Mouse (Mus musculus) MEL (cell line): ENCODE results near the gene Zfp1. TPM values are rescaled to one million over a fixed set of nuclear protein-coding genes. Genes with fewer than 3 reads are reported as not detected.

Experiments
- DNase-seq: peaks from one replicate; pipeline ENCODE4 v3.0.0; 2011; ENCODE audit warnings: low read depth, low spot score
- H3K27ac ChIP-seq: 2 replicates; pipeline ENCODE4 v1.5.1; 2012; ENCODE audit warnings: low read depth, mild to moderate bottlenecking, control low read depth, low read length, moderate library complexity; ENCODE audit not compliant: control insufficient read depth
- H3K27me3 ChIP-seq, 2 experiments: fragments of 150-350 bp in 1 of 2; sonication (generic) in 1 of 2; 2 replicates each; pipeline ENCODE4 v1.6.1; 2012; ENCODE audit warnings: low read length in 2 of 2, mild to moderate bottlenecking in 2 of 2, improper control_type of control experiment in 1 of 2, moderate library complexity in 1 of 2; ENCODE audit not compliant: insufficient read depth in 2 of 2, control insufficient read depth in 1 of 2
- H3K36me3 ChIP-seq, 2 experiments: 2 replicates each; pipeline ENCODE4 v1.6.1; 2012 to 2014; ENCODE audit warnings: low read length in 2 of 2, improper control_type of control experiment in 1 of 2, inconsistent platforms in 1 of 2, mild to moderate bottlenecking in 1 of 2; ENCODE audit not compliant: insufficient read depth in 2 of 2, control insufficient read depth in 1 of 2
- H3K4me1 ChIP-seq, 2 experiments: fragments of 150-350 bp in 1 of 2; sonication (generic) in 1 of 2; 2 replicates each; pipeline ENCODE4 v1.6.1; 2012; ENCODE audit warnings: low read length in 2 of 2, improper control_type of control experiment in 1 of 2, mild to moderate bottlenecking in 1 of 2; ENCODE audit not compliant: insufficient read depth in 2 of 2, control insufficient read depth in 1 of 2
- H3K4me3 ChIP-seq, 2 experiments: fragments of 150-350 bp in 1 of 2; sonication (generic) in 1 of 2; 2 replicates each; pipeline ENCODE4 v1.5.1; 2012; ENCODE audit warnings: low read depth in 2 of 2, low read length in 2 of 2, mild to moderate bottlenecking in 2 of 2, moderate library complexity in 2 of 2, control low read depth in 1 of 2, improper control_type of control experiment in 1 of 2; ENCODE audit not compliant: control insufficient read depth in 1 of 2, insufficient read depth in 1 of 2
- H3K79me2 ChIP-seq: 2 replicates; pipeline ENCODE4 v1.6.1; 2012; ENCODE audit warnings: mild to moderate bottlenecking, low read length, moderate library complexity; ENCODE audit not compliant: control insufficient read depth, poor library complexity, insufficient read depth
- H3K9ac ChIP-seq: 2 replicates; pipeline ENCODE4 v1.6.1; 2012; ENCODE audit warnings: low read depth, mild to moderate bottlenecking, control low read depth, low read length, moderate library complexity; ENCODE audit not compliant: control insufficient read depth, poor library complexity, severe bottlenecking
- H3K9me3 ChIP-seq: fragments of 150-350 bp; sonication (generic); replicated peaks from 2 replicates; pipeline ENCODE4 v1.6.1; 2012; ENCODE audit warnings: mild to moderate bottlenecking, low read length, improper control_type of control experiment, moderate library complexity; ENCODE audit not compliant: insufficient read depth
- BHLHE40 ChIP-seq: IDR thresholded peaks from 2 replicates; pipeline ENCODE4 v1.6.1; 2012; ENCODE audit warnings: low read depth, mild to moderate bottlenecking, inconsistent platforms, low read length, improper control_type of control experiment, borderline replicate concordance
- CHD1 ChIP-seq: IDR thresholded peaks from 2 replicates; pipeline ENCODE4 v1.6.1; 2012; ENCODE audit warnings: low read depth, mild to moderate bottlenecking, inconsistent platforms, low read length, improper control_type of control experiment
- CHD2 ChIP-seq: IDR thresholded peaks from 2 replicates; pipeline ENCODE4 v1.6.1; 2011; ENCODE audit warnings: low read length, improper control_type of control experiment
- CTCF ChIP-seq, 3 experiments: IDR thresholded peaks in 2 of 3; conservative IDR thresholded peaks in 1 of 3; 2 replicates each; pipeline ENCODE4 v1.5.1; 2011 to 2012; ENCODE audit warnings: low read length in 3 of 3, low read depth in 2 of 3, mild to moderate bottlenecking in 2 of 3, improper control_type of control experiment in 1 of 3, inconsistent platforms in 1 of 3, mixed read lengths in 1 of 3, moderate library complexity in 1 of 3; ENCODE audit not compliant: control insufficient read depth in 1 of 3, insufficient read depth in 1 of 3, poor library complexity in 1 of 3, severe bottlenecking in 1 of 3
- ELF1 ChIP-seq: IDR thresholded peaks from 2 replicates; pipeline ENCODE4 v1.6.1; 2014; ENCODE audit warnings: low read depth, mild to moderate bottlenecking, inconsistent platforms, low read length, improper control_type of control experiment, moderate library complexity
- GABPA ChIP-seq: IDR thresholded peaks from 2 replicates; pipeline ENCODE4 v1.6.1; 2012; ENCODE audit warnings: low read depth, mild to moderate bottlenecking, inconsistent platforms, low read length, improper control_type of control experiment, moderate library complexity
- GATA1 ChIP-seq: IDR thresholded peaks from 2 replicates; pipeline ENCODE4 v1.6.1; 2011; ENCODE audit warnings: low read depth, low read length, improper control_type of control experiment
- HCFC1 ChIP-seq: IDR thresholded peaks from 2 replicates; pipeline ENCODE4 v1.6.1; 2012; ENCODE audit warnings: low read depth, mild to moderate bottlenecking, inconsistent platforms, low read length, improper control_type of control experiment, moderate library complexity
- JUND ChIP-seq: IDR thresholded peaks from 2 replicates; pipeline ENCODE4 v1.6.1; 2011; ENCODE audit warnings: low read depth, mild to moderate bottlenecking, improper control_type of control experiment, low read length
- KAT2A ChIP-seq: conservative IDR thresholded peaks from 2 replicates; pipeline ENCODE4 v1.6.1; 2012; ENCODE audit warnings: low read depth, low read length, improper control_type of control experiment, inconsistent platforms
- MAFK ChIP-seq: IDR thresholded peaks from 2 replicates; pipeline ENCODE4 v1.6.1; 2011; ENCODE audit warnings: low read depth, mild to moderate bottlenecking, low read length, improper control_type of control experiment, borderline replicate concordance
- MAX ChIP-seq: IDR thresholded peaks from 2 replicates; pipeline ENCODE4 v1.6.1; 2011; ENCODE audit warnings: low read length, improper control_type of control experiment
- MEF2A ChIP-seq: IDR thresholded peaks from 2 replicates; pipeline ENCODE4 v1.6.1; 2014; ENCODE audit warnings: low read depth, mild to moderate bottlenecking, inconsistent platforms, low read length, improper control_type of control experiment; ENCODE audit not compliant: poor library complexity, insufficient replicate concordance, severe bottlenecking; ENCODE audit errors: extremely low read depth
- MXI1 ChIP-seq: IDR thresholded peaks from 2 replicates; pipeline ENCODE4 v1.6.1; 2011; ENCODE audit warnings: mild to moderate bottlenecking, low read depth, low read length, improper control_type of control experiment
- MYB ChIP-seq: IDR thresholded peaks from 2 replicates; pipeline ENCODE4 v1.6.1; 2011; ENCODE audit warnings: mild to moderate bottlenecking, low read depth, low read length, improper control_type of control experiment
- MYC ChIP-seq: IDR thresholded peaks from 2 replicates; pipeline ENCODE4 v1.6.1; 2011; ENCODE audit warnings: low read depth, mild to moderate bottlenecking, low read length, improper control_type of control experiment, moderate library complexity
- NELFE ChIP-seq: IDR thresholded peaks from 2 replicates; pipeline ENCODE4 v1.6.1; 2011; ENCODE audit warnings: low read depth, low read length, improper control_type of control experiment
- POLR2A ChIP-seq, 2 experiments: IDR thresholded peaks; 2 replicates each; pipeline ENCODE4 v1.6.1; 2011 to 2012; ENCODE audit warnings: low read length in 2 of 2, mild to moderate bottlenecking in 2 of 2, control low read depth in 1 of 2, improper control_type of control experiment in 1 of 2, low read depth in 1 of 2, moderate library complexity in 1 of 2; ENCODE audit not compliant: control insufficient read depth in 1 of 2, insufficient read depth in 1 of 2, poor library complexity in 1 of 2
- POLR2AphosphoS5 ChIP-seq: IDR thresholded peaks from 2 replicates; pipeline ENCODE4 v1.6.1; 2012; ENCODE audit warnings: low read depth, borderline replicate concordance, mild to moderate bottlenecking, inconsistent platforms, low read length, moderate library complexity, mixed read lengths
- SIN3A ChIP-seq: IDR thresholded peaks from 2 replicates; pipeline ENCODE4 v1.6.1; 2012; ENCODE audit warnings: low read length, improper control_type of control experiment, inconsistent platforms
- SMC3 ChIP-seq: IDR thresholded peaks from 2 replicates; pipeline ENCODE4 v1.6.1; 2011; ENCODE audit warnings: low read depth, low read length, improper control_type of control experiment
- TAL1 ChIP-seq: IDR thresholded peaks from 2 replicates; pipeline ENCODE4 v1.6.1; 2012; ENCODE audit warnings: mild to moderate bottlenecking, inconsistent platforms, low read length, moderate library complexity, mixed read lengths
- UBTF ChIP-seq: IDR thresholded peaks from 2 replicates; pipeline ENCODE4 v1.6.1; 2012; ENCODE audit warnings: low read depth, mild to moderate bottlenecking, inconsistent platforms, low read length, improper control_type of control experiment, moderate library complexity, borderline replicate concordance; ENCODE audit not compliant: insufficient read depth
- USF1 ChIP-seq: IDR thresholded peaks from 2 replicates; pipeline ENCODE4 v1.6.1; 2014; ENCODE audit warnings: low read depth, mild to moderate bottlenecking, inconsistent platforms, low read length, improper control_type of control experiment, moderate library complexity
- USF2 ChIP-seq, 2 experiments: IDR thresholded peaks; 2 replicates each; pipeline ENCODE4 v1.6.1; 2011 to 2012; ENCODE audit warnings: improper control_type of control experiment in 2 of 2, low read length in 2 of 2, borderline replicate concordance in 1 of 2, inconsistent platforms in 1 of 2, low read depth in 1 of 2, mild to moderate bottlenecking in 1 of 2; ENCODE audit not compliant: insufficient read depth in 1 of 2
- ZC3H11A ChIP-seq: IDR thresholded peaks from 2 replicates; pipeline ENCODE4 v1.6.1; 2012; ENCODE audit warnings: low read depth, mild to moderate bottlenecking, inconsistent platforms, low read length, improper control_type of control experiment
- ZKSCAN1 ChIP-seq: IDR thresholded peaks from 2 replicates; pipeline ENCODE4 v1.6.1; 2012; ENCODE audit warnings: low read depth, mild to moderate bottlenecking, inconsistent platforms, low read length, improper control_type of control experiment, moderate library complexity
- ZNF384 ChIP-seq: IDR thresholded peaks from 2 replicates; pipeline ENCODE4 v1.6.1; 2012; ENCODE audit warnings: low read depth, mild to moderate bottlenecking, inconsistent platforms, low read length, improper control_type of control experiment
- polyA plus RNA-seq, 2 experiments: library from polyadenylated mRNA; stranded (reverse) in 1 of 2; unstranded in 1 of 2; fragments of >175 nt in 1 of 2; fragments of >200 nt in 1 of 2; gene quantifications; 2 replicates each; pipeline versions ENCODE4 v1.2.1 to v1.2.4; 2012; ENCODE audit warnings: low replicate concordance in 2 of 2, low read depth in 1 of 2; ENCODE audit not compliant: insufficient read length in 2 of 2, insufficient read depth in 1 of 2, missing spikeins in 1 of 2
- total RNA-seq: library from RNA; depleted of rRNA; stranded (reverse); fragments of 300-350 nt; gene quantifications from 2 replicates; pipeline ENCODE4 v1.2.3, GENCODE M21; 2012

The Zfp1 gene
- total and polyA plus RNA-seq, 3 experiments, result 12.2 to 12.4 TPM; not detected in 1

DNA sequence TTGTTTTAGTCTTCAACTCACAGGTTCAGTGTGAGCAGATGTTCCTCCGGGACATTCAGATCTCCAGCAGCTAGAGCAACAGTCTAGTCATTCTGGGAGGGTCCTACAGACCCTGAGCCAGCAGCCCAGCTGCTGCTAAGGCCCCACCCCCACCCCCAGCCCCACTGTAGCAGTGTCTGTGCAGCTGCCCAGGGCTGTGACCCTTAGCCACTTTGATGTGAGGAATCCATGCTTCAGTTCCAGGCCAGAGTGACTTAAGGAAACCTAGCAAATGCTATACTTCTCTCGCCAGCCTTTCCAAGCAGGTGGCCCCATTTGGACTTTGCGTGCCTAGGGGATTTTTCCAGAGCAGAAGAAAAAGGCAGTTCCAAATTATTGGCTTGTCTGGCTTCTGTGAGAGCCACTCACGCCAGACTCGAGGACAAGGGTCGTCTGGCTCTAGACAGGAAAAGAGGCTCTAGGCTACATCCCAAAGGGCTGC is 50.1 kb downstream of the Zfp1 start:
- Histone ChIP-seq H3K27me3 (no peaks in the 10 kb centered on the region; a peak in 1 of 4 replicates), H3K27ac (no peak overlapping the region), H3K36me3 (no peaks in the 10 kb centered on the region), H3K9ac (no peak overlapping the region), H3K9me3 (no peaks in the 10 kb centered on the region), H3K79me2 (no peaks in the 10 kb centered on the region), H3K4me1 (no peaks in the 10 kb centered on the region), H3K4me3 (no peak overlapping the region)
- no peak for TF ChIP-seq ZNF384
- TF ChIP-seq JUND, result no peak
- TF ChIP-seq CTCF (IDR thresholded peaks at IDR 0.05 in 2 of 3, conservative IDR thresholded peaks at IDR 0.05 in 1 of 3; ENCODE audit: control insufficient read depth in 1 of 3, insufficient read depth in 1 of 3, low read depth in 2 of 3, low read length in 3 of 3, poor library complexity in 1 of 3, severe bottlenecking in 1 of 3), result no peak
- no peak for TF ChIP-seq GATA1
- no peak for TF ChIP-seq SMC3
- TF ChIP-seq GABPA, result no peak
- no peak for TF ChIP-seq MYB
- TF ChIP-seq SIN3A, result no peak
- TF ChIP-seq USF1, result no peak
- TF ChIP-seq BHLHE40, result no peak
- no peak for TF ChIP-seq MAX
- no peak for TF ChIP-seq CHD1
- TF ChIP-seq CHD2, result no peak
- TF ChIP-seq ZKSCAN1, result no peak
- TF ChIP-seq HCFC1, result no peak
- no peak for TF ChIP-seq KAT2A
- TF ChIP-seq TAL1, result no peak
- no peak for TF ChIP-seq MAFK
- DNase-seq, result no peak

DNA sequence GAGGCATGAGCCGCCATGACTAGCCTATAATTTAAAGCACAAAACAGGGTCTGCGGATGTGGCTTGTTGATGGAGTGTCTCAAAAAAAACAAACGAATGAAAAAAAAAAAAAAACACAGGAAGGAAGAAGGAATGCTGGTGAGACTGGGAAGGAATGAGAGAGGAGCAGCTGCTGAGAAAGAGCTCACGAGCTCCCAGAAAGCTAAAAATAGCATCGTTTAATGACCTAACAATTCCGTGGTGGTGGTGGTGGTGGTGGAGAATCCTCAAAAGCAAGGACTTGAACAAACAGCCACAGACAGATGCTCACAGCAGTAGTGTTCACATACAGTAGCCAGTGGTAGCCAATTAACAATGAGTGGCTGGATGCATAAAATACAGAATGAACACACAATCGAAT is 52.2 kb downstream of the Zfp1 start:
- TF ChIP-seq MEF2A, result no peak
- no peak for TF ChIP-seq MAX
- TF ChIP-seq GATA1, result no peak
- no peak for TF ChIP-seq UBTF
- no peak for TF ChIP-seq HCFC1
- no peak for TF ChIP-seq USF1
- no peak for TF ChIP-seq POLR2AphosphoS5
- no peak for TF ChIP-seq USF2 (IDR thresholded peaks at IDR 0.05; ENCODE audit: borderline replicate concordance in 1 of 2, insufficient read depth in 1 of 2, low read depth in 1 of 2, low read length in 2 of 2)
- TF ChIP-seq POLR2A (IDR thresholded peaks at IDR 0.05; ENCODE audit: control insufficient read depth in 1 of 2, insufficient read depth in 1 of 2, low read depth in 1 of 2, low read length in 2 of 2, poor library complexity in 1 of 2), result no peak
- TF ChIP-seq ELF1, result no peak
- no peak for TF ChIP-seq SMC3
- no peak for TF ChIP-seq BHLHE40
- TF ChIP-seq MYC, result no peak
- TF ChIP-seq ZNF384, result no peak
- TF ChIP-seq ZC3H11A, result no peak
- no peak for TF ChIP-seq NELFE
- no peak for TF ChIP-seq MXI1
- TF ChIP-seq TAL1, result no peak
- TF ChIP-seq, all 39 proteins: peak for 0
- Histone ChIP-seq H3K36me3 (no peaks in the 10 kb centered on the region), H3K4me3 (no peak overlapping the region), H3K4me1 (no peaks in the 10 kb centered on the region), H3K27me3 (no peaks in the 10 kb centered on the region; a peak in 1 of 4 replicates), H3K27ac (no peak overlapping the region), H3K9me3 (no peaks in the 10 kb centered on the region), H3K9ac (no peak overlapping the region), H3K79me2 (no peaks in the 10 kb centered on the region)
- DNase-seq, result no peak
